Mouse (Mus musculus) heart, embryonic 14.5 days (tissue): ENCODE results near the gene Galntl6. TPM values are rescaled to one million over a fixed set of nuclear protein-coding genes. Genes with fewer than 3 reads are reported as not detected.

Source experiments
- ATAC-seq: fragments of 200-750 bp; cut with Nextera tagmentation; 2 replicates; pipeline ENCODE4 v1.8.0; 2017; ENCODE audit warnings: low read depth, moderate TSS enrichment; ENCODE audit not compliant: insufficient number of reproducible peaks, insufficient read depth, low FRiP score
- H3K27ac ChIP-seq, 2 experiments: fragments of 200-500 bp in 1 of 2; fragments of 300-500 bp in 1 of 2; sonication (generic) in 1 of 2; replicated peaks in 1 of 2; 2 replicates each; pipeline ENCODE4 v1.5.1; 2012 to 2014; ENCODE audit warnings: low read depth in 2 of 2, low read length in 2 of 2, control low read depth in 1 of 2, mild to moderate bottlenecking in 1 of 2, mixed read lengths in 1 of 2; ENCODE audit not compliant: control insufficient read depth in 1 of 2, insufficient read depth in 1 of 2
- H3K27me3 ChIP-seq: fragments of 300-500 bp; sonication (generic); 2 replicates; pipeline ENCODE4 v1.6.1; 2014; ENCODE audit warnings: mild to moderate bottlenecking, low read length, control low read depth; ENCODE audit not compliant: control insufficient read depth, insufficient read depth
- H3K36me3 ChIP-seq: fragments of 300-500 bp; sonication (generic); 2 replicates; pipeline ENCODE4 v1.6.1; 2014; ENCODE audit warnings: mild to moderate bottlenecking, control low read depth, low read length, mixed read lengths; ENCODE audit not compliant: control insufficient read depth, insufficient read depth
- H3K4me1 ChIP-seq, 2 experiments: fragments of 200-500 bp in 1 of 2; fragments of 300-500 bp in 1 of 2; sonication (generic) in 1 of 2; 2 replicates each; pipeline ENCODE4 v1.6.1; 2012 to 2014; ENCODE audit warnings: low read length in 2 of 2, control low read depth in 1 of 2, mixed read lengths in 1 of 2; ENCODE audit not compliant: control insufficient read depth in 2 of 2, insufficient read depth in 2 of 2
- H3K4me2 ChIP-seq: fragments of 300-500 bp; sonication (generic); 2 replicates; pipeline ENCODE4 v1.6.1; 2014; ENCODE audit warnings: mild to moderate bottlenecking, low read length
- H3K4me3 ChIP-seq, 2 experiments: fragments of 200-500 bp in 1 of 2; fragments of 300-500 bp in 1 of 2; sonication (generic) in 1 of 2; 2 replicates each; pipeline ENCODE4 v1.5.1; 2012 to 2014; ENCODE audit warnings: low read length in 2 of 2, mild to moderate bottlenecking in 2 of 2, control low read depth in 1 of 2, low read depth in 1 of 2, moderate library complexity in 1 of 2; ENCODE audit not compliant: control insufficient read depth in 1 of 2, insufficient read depth in 1 of 2
- H3K9ac ChIP-seq: fragments of 300-500 bp; sonication (generic); 2 replicates; pipeline ENCODE4 v1.6.1; 2014; ENCODE audit warnings: mild to moderate bottlenecking, low read length
- H3K9me3 ChIP-seq: fragments of 300-500 bp; sonication (generic); 2 replicates; pipeline ENCODE4 v1.6.1; 2016; ENCODE audit warnings: low read length, control low read depth; ENCODE audit not compliant: control insufficient read depth
- WGBS: fragments of 180-500 bp; shearing (Covaris S2); extraction: QIAGEN DNeasy Blood & Tissue Kit; methylation state at CpG from one replicate; pipeline ENCODE4 v1.1.7; 2014; 5-methylcytosine and 5-hydroxymethylcytosine counted together
- polyA plus RNA-seq: library from polyadenylated mRNA; unstranded; fragments of >200 nt; fragmentation: Nextera tagmentation; extraction: Ambion mirVana; gene quantifications from 2 replicates; pipeline ENCODE4 v1.2.1, GENCODE M21; 2014

Galntl6 gene
- polyA plus RNA-seq, 1 experiment from 2014 or later, result 0.07 TPM

DNA sequence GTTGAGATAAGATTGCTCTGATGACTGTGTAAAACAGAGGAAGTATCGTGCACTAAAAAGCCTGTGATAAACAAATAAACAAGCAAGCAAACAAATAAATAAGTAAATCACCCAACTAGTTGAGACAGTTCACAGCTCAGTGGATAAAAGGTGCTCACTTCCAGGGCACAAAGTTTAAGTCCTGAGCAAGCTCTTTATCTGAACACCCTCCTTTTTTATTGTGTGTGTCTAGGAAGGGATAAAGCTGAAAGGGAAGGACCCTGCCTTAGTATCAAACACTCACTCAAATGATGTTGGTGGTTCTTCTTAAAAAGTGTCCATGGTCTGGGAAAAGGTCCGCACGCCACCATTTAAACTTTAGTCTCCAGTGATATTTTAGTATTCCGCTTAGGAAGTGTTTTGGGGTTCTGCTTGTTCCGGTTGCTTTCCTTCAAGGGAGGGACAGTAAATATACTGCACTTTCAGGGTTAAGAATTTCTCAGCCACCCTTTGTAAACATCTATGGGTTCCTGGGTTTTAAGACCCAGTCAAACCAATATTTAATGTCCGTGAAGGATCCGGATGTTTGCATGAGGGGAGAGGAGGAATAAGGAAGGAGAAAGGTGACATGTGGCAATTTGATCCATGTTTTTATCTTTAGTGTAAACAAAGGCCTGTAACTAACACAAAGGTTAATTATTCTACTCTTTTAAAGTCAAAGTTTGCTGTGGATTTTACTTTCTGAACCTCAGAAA is 1134.3 kb downstream of the Galntl6 start:
- ATAC-seq, result no peak
- no peaks in the 10 kb centered on the region for H3K4me1 ChIP-seq

DNA sequence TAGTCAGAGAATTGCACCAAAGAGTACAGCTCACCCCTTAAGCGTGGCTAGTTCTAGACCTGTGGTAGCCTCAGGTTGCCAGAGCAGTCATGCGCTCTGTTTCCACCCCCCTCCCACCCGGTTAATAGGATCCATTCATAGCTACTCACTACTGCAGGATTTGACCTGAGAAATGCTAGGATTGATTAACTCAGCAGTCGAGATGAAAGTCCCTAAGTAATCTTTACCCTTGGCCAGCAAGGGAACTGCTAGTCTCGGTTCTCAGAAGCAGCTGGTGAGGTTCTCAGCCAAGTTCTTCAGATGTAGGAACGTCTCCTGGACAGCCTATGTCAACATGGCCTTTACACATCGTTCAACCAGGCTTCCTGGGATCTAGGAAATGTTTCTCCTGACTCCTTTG is 1135.7 kb downstream of the Galntl6 start:
- Histone ChIP-seq H3K27me3 (no peaks in the 10 kb centered on the region), H3K9me3 (no peaks in the 10 kb centered on the region), H3K4me2 (no peak overlapping the region), H3K36me3 (no peaks in the 10 kb centered on the region), H3K4me1 (peaks cover 0 to 4% of the 10 kb centered on the region in 2 experiments; a peak in 1 of 4 replicates), H3K4me3 (no peak overlapping the region), H3K9ac (no peak overlapping the region), H3K27ac (no peak overlapping the region)
- WGBS, result 47% methylated on average over 7 of the region's 7 CpGs
- no peak for ATAC-seq

More for the DNA sequence above, 1134.3 kb downstream of the Galntl6 start:
- Histone ChIP-seq H3K36me3 (no peaks in the 10 kb centered on the region), H3K4me2 (no peak overlapping the region), H3K27ac (no peak overlapping the region), H3K9me3 (no peaks in the 10 kb centered on the region), H3K27me3 (no peaks in the 10 kb centered on the region), H3K4me3 (no peak overlapping the region), H3K9ac (no peak overlapping the region)
- WGBS, result 71% methylated on average over 7 of the region's 7 CpGs

- H3K36me3 ChIP-seq, result no peaks in the 10 kb centered on the region
- WGBS, result 24% methylated on average over 12 of the region's 12 CpGs
- H3K9ac ChIP-seq, result no peak overlapping the region
- H3K27ac ChIP-seq, result no peak overlapping the region
- H3K4me1 ChIP-seq, result peaks cover 0 to 4% of the 10 kb centered on the region in 2 experiments; a peak in 1 of 4 replicates
- no peak for ATAC-seq
- no peaks in the 10 kb centered on the region for H3K27me3 ChIP-seq
- H3K9me3 ChIP-seq, result no peaks in the 10 kb centered on the region
- H3K4me3 ChIP-seq, result no peak overlapping the region
- peak overlapping the region; percentile 6; the same call in 1 of the 2 replicates for H3K4me2 ChIP-seq
Observed at GRCm38 (mm10) chr8:57772732-57773265, 1139.6 kb downstream of the Galntl6 start.

DNA sequence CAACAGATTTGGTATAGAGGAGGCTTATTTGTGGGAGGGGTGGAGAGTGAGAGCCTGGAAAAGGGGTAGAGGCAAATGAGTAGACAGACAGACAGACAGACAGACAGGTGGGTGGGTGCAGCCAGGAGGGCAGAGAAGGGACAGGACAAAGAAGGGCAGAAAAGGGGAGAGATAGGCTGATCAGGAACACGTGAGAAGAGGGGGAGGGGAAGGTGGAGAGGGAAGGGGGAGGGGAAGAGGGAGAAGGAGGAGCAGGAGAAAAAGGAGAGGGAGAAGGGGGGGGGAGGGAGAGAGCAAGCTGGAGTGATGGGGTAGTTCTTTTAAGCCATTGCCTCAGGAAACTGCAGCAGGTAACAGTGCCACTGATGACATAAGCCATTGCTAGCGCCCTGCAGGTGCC is 1144.9 kb downstream of the Galntl6 start:
- Histone ChIP-seq H3K4me3 (no peak overlapping the region), H3K4me2 (no peak overlapping the region), H3K27ac (no peak overlapping the region), H3K9me3 (no peaks in the 10 kb centered on the region), H3K27me3 (no peaks in the 10 kb centered on the region), H3K9ac (no peak overlapping the region), H3K36me3 (no peaks in the 10 kb centered on the region), H3K4me1 (no peaks in the 10 kb centered on the region)
- no peak for ATAC-seq
- 33% methylated on average over 2 of the region's 2 CpGs for WGBS

- H3K4me3 ChIP-seq, result no peak overlapping the region
- no peak for ATAC-seq
- no peaks in the 10 kb centered on the region for H3K27me3 ChIP-seq
- H3K4me2 ChIP-seq, result peak overlapping the region; percentile 50
- H3K27ac ChIP-seq, result no peak overlapping the region
- H3K4me1 ChIP-seq, result no peaks in the 10 kb centered on the region
- H3K36me3 ChIP-seq, result no peaks in the 10 kb centered on the region
- no peaks in the 10 kb centered on the region for H3K9me3 ChIP-seq
- no peak overlapping the region; the same call in 1 of the 2 replicates for H3K9ac ChIP-seq
- WGBS, result 57% methylated on average over 10 of the region's 10 CpGs
Observed at GRCm38 (mm10) chr8:57766471-57767065, 1145.9 kb downstream of the Galntl6 start.

DNA sequence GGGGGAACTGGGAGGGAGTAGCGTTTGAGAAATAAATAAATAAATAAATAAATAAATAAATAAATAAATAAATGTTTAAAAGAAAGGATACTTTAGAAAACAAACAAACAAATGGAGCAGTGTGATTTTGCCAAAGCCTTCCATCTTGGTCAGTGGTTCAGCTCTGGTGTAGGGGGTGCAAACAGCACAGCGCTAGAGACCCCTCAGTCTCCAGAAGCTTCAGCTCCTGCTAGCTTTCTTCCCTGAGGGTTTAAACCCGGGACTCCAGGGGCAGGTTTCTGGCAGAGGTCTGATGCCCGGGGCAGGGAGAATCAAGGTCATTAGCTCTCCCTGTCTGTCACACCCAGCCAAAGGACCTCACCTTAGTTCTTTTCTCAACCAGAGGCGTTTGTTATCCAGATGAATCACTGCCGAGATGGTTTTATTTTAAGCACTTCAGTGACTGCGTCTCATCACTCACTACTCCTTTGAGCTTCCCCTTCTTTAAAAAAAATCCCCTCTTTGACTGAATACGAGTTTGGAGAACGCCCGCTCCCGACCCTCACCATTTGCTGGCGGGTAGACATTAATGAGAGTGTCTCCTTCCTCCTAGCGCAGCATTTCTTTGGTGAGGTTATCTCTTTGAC is 1146.6 kb downstream of the Galntl6 start:
- no peak for ATAC-seq
- 14% methylated on average over 13 of the region's 13 CpGs for WGBS
- H3K4me1 ChIP-seq, result no peaks in the 10 kb centered on the region
- H3K9me3 ChIP-seq, result no peaks in the 10 kb centered on the region
- H3K27me3 ChIP-seq, result no peaks in the 10 kb centered on the region
- no peak overlapping the region for H3K4me3 ChIP-seq
- H3K36me3 ChIP-seq, result no peaks in the 10 kb centered on the region
- H3K9ac ChIP-seq, result no peak overlapping the region; the same call in 1 of the 2 replicates
- peak overlapping the region; percentile 50 for H3K4me2 ChIP-seq
- no peak overlapping the region for H3K27ac ChIP-seq

DNA sequence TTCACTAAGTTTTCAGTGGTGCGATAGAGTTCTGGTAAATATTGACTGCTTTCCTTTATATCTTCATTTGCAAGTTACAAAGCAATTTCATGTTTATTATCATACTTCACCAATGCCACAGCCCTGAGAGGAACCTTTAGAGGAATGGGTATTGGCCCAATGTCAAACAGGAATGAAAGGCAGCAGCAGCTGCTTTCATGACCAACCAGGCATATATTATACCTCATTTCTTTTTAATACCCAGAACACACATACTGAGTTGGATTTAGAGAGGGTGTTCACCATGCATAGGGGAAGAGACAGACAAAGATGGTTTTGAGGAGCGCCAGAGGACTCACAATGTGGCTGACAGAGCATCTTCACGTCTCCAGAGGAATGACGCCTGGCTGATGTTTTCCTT is 1147.2 kb downstream of the Galntl6 start:
- WGBS, result 88% methylated on average over 4 of the region's 4 CpGs
- Histone ChIP-seq H3K27me3 (no peaks in the 10 kb centered on the region), H3K9me3 (no peaks in the 10 kb centered on the region), H3K27ac (no peak overlapping the region), H3K4me2 (no peak overlapping the region), H3K9ac (no peak overlapping the region), H3K4me3 (no peak overlapping the region), H3K4me1 (no peaks in the 10 kb centered on the region), H3K36me3 (no peaks in the 10 kb centered on the region)
- ATAC-seq, result no peak
